ENCODE assay signal across 31 mouse cellular contexts in the genomic region with DNA sequence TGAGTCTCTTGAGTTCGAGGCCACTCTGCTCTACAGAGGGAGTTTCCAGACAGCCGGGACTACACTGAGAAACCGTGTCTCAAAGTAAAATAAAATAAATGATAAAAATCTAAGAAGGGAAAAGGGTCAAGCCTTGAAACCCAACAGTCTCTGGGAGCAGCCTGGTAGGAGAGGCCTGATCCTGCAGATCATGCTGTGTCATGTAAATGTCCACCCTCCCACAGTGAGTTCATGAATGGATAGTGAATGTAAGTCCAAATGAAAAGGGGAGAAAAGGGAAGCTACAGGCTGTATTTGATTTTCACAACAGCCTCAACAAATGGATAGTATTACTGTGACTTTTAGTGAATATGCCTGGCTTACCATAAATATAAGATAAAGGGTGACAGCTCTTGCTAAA. TPM values are rescaled to one million over a fixed set of nuclear protein-coding genes. Genes with fewer than 3 reads are reported as not detected.
"Had no signal": no experiment of that assay in that cellular context is flagged by ENCODE, and none has a peak within 500 bp of the region (broad histone marks: within the 10 kb centered on the region; RNA-seq: fewer than 3 reads in every experiment).

No protein-coding gene starts in this region.

- DNase-seq: gastrocnemius, postnatal 10 days; gastrocnemius, postnatal 25 days; heart, adult 2 months; heart, postnatal 4 days; kidney, adult 18-20 months; kidney, adult 8-10 months; kidney, postnatal 10 days; kidney, postnatal 25 days; kidney, postnatal 4 days had no signal

- H3K4me2 ChIP-seq: heart, embryonic 11.5 days; heart, embryonic 13.5 days; heart, embryonic 15.5 days; hindbrain, embryonic 12.5 days; hindbrain, embryonic 14.5 days; intestine, embryonic 15.5 days; limb, embryonic 12.5 days had no signal

- H3K27ac ChIP-seq: heart, adult 2 months; heart, embryonic 13.5 days; heart, embryonic 15.5 days; hindbrain, embryonic 10.5 days; hindbrain, embryonic 12.5 days; hindbrain, embryonic 14.5 days; intestine, embryonic 15.5 days; layer of hippocampus, adult 2 months; left cerebral cortex, adult 2 months; limb, embryonic 10.5 days; limb, embryonic 12.5 days had no signal

- H3K9me3 ChIP-seq: heart, embryonic 13.5 days; heart, embryonic 15.5 days; hindbrain, embryonic 10.5 days; hindbrain, embryonic 12.5 days; intestine, embryonic 15.5 days; limb, embryonic 10.5 days; limb, embryonic 12.5 days had no signal

- ATAC-seq: hindbrain, embryonic 16.5 days; inflammation-experienced regulatory T-cells, adult 6 months; intestine, embryonic 15.5 days; intestine, postnatal 0 days had no signal

- H3K9ac ChIP-seq: heart, embryonic 13.5 days; heart, embryonic 15.5 days; hindbrain, embryonic 12.5 days; hindbrain, embryonic 14.5 days; intestine, embryonic 15.5 days; limb, embryonic 12.5 days had no signal

- H3K27me3 ChIP-seq: heart, embryonic 13.5 days; heart, embryonic 15.5 days; hindbrain, embryonic 12.5 days; intestine, embryonic 15.5 days; limb, embryonic 12.5 days had no signal

- H3K4me3 ChIP-seq: heart, adult 2 months; heart, embryonic 13.5 days; heart, embryonic 15.5 days; hindbrain, embryonic 10.5 days; hindbrain, embryonic 12.5 days; intestine, embryonic 15.5 days; layer of hippocampus, adult 2 months; left cerebral cortex, adult 2 months; limb, embryonic 10.5 days; limb, embryonic 12.5 days had no signal

- H3K4me1 ChIP-seq: heart, embryonic 13.5 days; heart, embryonic 15.5 days; hindbrain, embryonic 10.5 days; hindbrain, embryonic 12.5 days; intestine, embryonic 15.5 days; limb, embryonic 10.5 days; limb, embryonic 12.5 days had no signal

RNA-seq across cellular contexts. Expression of a gene that starts 17.2 kb away (rescaled TPM):
- total RNA-seq: gastrocnemius, adult 18-20 months; gastrocnemius, postnatal 10 days; gastrocnemius, postnatal 25 days; gastrocnemius, postnatal 4 days; granulocyte monocyte progenitor cell, adult 5-6 weeks; heart, adult 2 months; heart, postnatal 25 days; heart, postnatal 4 days; layer of hippocampus, adult 2 months; layer of hippocampus, postnatal 25 days; left cerebral cortex, adult 2 months; left cerebral cortex, postnatal 14 days; left cerebral cortex, postnatal 36 days had no signal
- polyA plus RNA-seq: heart, adult 2 months; liver, adult 2 months had no signal
